Mouse (Mus musculus) olfactory bulb, adult 2 months (tissue): Measurements from ENCODE around the gene St3gal3.

Experiments
- CTCF ChIP-seq: fragments of 200-500 bp; IDR thresholded peaks from 2 replicates; pipeline ENCODE4 v1.5.1; 2012; ENCODE audit warnings: low read depth, mild to moderate bottlenecking, low read length, moderate library complexity; ENCODE audit not compliant: insufficient read depth
- POLR2A ChIP-seq: fragments of 200-500 bp; IDR thresholded peaks from 2 replicates; pipeline ENCODE4 v1.6.1; 2012; ENCODE audit warnings: mild to moderate bottlenecking, low read depth, low read length, moderate library complexity; ENCODE audit not compliant: insufficient read depth

DNA sequence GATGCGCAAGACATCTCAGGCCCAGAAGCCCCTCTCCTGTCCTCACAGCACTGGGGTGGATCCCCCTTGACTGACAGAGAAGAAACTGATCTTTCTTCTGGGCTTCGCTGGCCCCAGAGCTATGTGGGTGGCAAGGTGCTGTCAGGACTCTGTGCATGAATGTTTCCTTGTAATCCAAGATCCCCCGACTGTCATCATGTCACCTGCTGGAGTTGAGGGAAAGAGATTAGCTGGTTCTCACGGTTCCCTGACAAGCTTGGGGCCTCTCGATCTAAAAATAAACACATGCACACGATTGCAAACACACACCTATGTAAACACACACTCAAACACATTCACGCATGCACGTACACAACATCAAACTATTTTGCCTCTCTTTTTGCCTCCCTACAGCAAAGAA, 54.2 kb downstream of the St3gal3 start:
- no peak for TF ChIP-seq CTCF
- TF ChIP-seq POLR2A: no peak
